ENCODE assay signal across 20 mouse cellular contexts in genomic region chr10:52253426-52253825, GRCm38 (mm10). TPM values are rescaled to one million over a fixed set of nuclear protein-coding genes. Genes with fewer than 3 reads are reported as not detected.
"Had no signal": no experiment of that assay in that cellular context is flagged by ENCODE, and none has a peak within 500 bp of the region (broad histone marks: within the 10 kb centered on the region; RNA-seq: fewer than 3 reads in every experiment).

No protein-coding gene starts in this region.

- H3K27me3 ChIP-seq: limb, embryonic 12.5 days; liver, embryonic 13.5 days; lung, embryonic 15.5 days; megakaryocyte, embryonic 14.5 days; midbrain, embryonic 12.5 days had no signal

- H3K9ac ChIP-seq: limb, embryonic 12.5 days; liver, embryonic 13.5 days; liver, postnatal 0 days; lung, embryonic 15.5 days; midbrain, embryonic 12.5 days had no signal

- DNase-seq: kidney, adult 8-10 months; kidney, postnatal 25 days; liver; liver, embryonic 13.5 days; liver, postnatal 0 days; lung, postnatal 14 days; retina, postnatal 1 day; right cerebral cortex, postnatal 4 days; spleen, adult 18-20 months; thymus, adult 2 months; thymus, postnatal 25 days had no signal

- H3K4me3 ChIP-seq: limb, embryonic 12.5 days; liver, embryonic 13.5 days; lung, embryonic 15.5 days; megakaryocyte, embryonic 14.5 days; midbrain, embryonic 12.5 days had no signal

- H3K27ac ChIP-seq: limb, embryonic 12.5 days; liver, embryonic 13.5 days; lung, embryonic 15.5 days; macrophage; midbrain, embryonic 12.5 days had no signal

- H3K4me2 ChIP-seq: limb, embryonic 12.5 days; liver, embryonic 13.5 days; lung, embryonic 15.5 days; midbrain, embryonic 12.5 days had no signal

- H3K36me3 ChIP-seq: limb, embryonic 12.5 days; liver, embryonic 13.5 days; midbrain, embryonic 12.5 days had no signal

- H3K4me1 ChIP-seq: lung, embryonic 15.5 days; megakaryocyte, embryonic 14.5 days; midbrain, embryonic 12.5 days had no signal

- H3K9me3 ChIP-seq: limb, embryonic 12.5 days; liver, embryonic 13.5 days; lung, embryonic 15.5 days; midbrain, embryonic 12.5 days had no signal

- ATAC-seq: liver, postnatal 0 days; midbrain, embryonic 16.5 days had no signal

RNA-seq across cellular contexts. Expression of gene Ros1, which starts 58.4 kb away (rescaled TPM):
- total RNA-seq: layer of hippocampus, postnatal 10 days; left cerebral cortex, postnatal 36 days had no signal
- polyA plus RNA-seq: limb, embryonic 12.5 days; liver, postnatal 0 days; macrophage; midbrain, embryonic 12.5 days; midbrain, embryonic 16.5 days; thymus, adult 2 months; urinary bladder, adult 2 months had no signal
